In genomic region chr7:114083088-114083487, GRCm38 (mm10) we compare ENCODE assay signal across 18 mouse cellular contexts.
"Had no signal": no experiment of that assay in that cellular context is flagged by ENCODE, and none has a peak within 500 bp of the region (broad histone marks: within the 10 kb centered on the region; RNA-seq: fewer than 3 reads in every experiment).

No protein-coding gene starts in this region.

- H3K4me3 ChIP-seq: kidney, embryonic 15.5 days; limb, embryonic 12.5 days; limb, embryonic 15.5 days had no signal

- H3K9me3 ChIP-seq: kidney, embryonic 15.5 days; limb, embryonic 12.5 days; limb, embryonic 15.5 days had no signal

- DNase-seq: kidney, adult 8-10 months; kidney, postnatal 14 days; kidney, postnatal 4 days; left cerebral cortex, postnatal 4 days; liver, postnatal 0 days; lung, embryonic 14.5 days; lung, postnatal 10 days; lung, postnatal 4 days; midbrain, embryonic 14.5 days; thymus, adult 2 months; thymus, postnatal 14 days; thymus, postnatal 4 days had no signal

- ATAC-seq: liver, postnatal 0 days had no signal

- H3K36me3 ChIP-seq: kidney, embryonic 15.5 days; limb, embryonic 12.5 days; limb, embryonic 15.5 days had no signal

- H3K27me3 ChIP-seq: kidney, embryonic 15.5 days; limb, embryonic 12.5 days; limb, embryonic 15.5 days had no signal

- H3K9ac ChIP-seq: kidney, embryonic 15.5 days; limb, embryonic 12.5 days; limb, embryonic 15.5 days; liver, embryonic 14.5 days; liver, postnatal 0 days; lung, embryonic 14.5 days had no signal

- H3K4me2 ChIP-seq: kidney, embryonic 15.5 days; limb, embryonic 12.5 days; limb, embryonic 15.5 days; liver, embryonic 11.5 days; lung, embryonic 14.5 days; midbrain, embryonic 11.5 days had no signal

- H3K27ac ChIP-seq: kidney, embryonic 15.5 days; limb, embryonic 12.5 days; limb, embryonic 15.5 days; liver, embryonic 14.5 days had no signal
